Mouse (Mus musculus): ENCODE measurements around the gene Ascl2.

GRCm38 (mm10) chr7:142959752-142960151 lies 9.3 kb downstream of the Ascl2 start:
- TF ChIP-seq GATA1 (IDR thresholded peaks at IDR 0.05; ENCODE audit: borderline replicate concordance, low read length) (no peak), FLI1 (IDR thresholded peaks at IDR 0.05; ENCODE audit: low read length) (no peak)

All from megakaryocyte, embryonic 14.5 days (primary cell).